Mouse (Mus musculus) right cerebral cortex, postnatal 14 days (tissue): ENCODE measurements around the gene Synj2.
A peak's percentile ranks its signal among the peaks of the same experiment; 100 is the strongest.
"Not testable (repeated sequence)": the region's sequence is repeated elsewhere in the genome, so short reads cannot be mapped to it uniquely, and the experiment has no call there.

Source experiments
- DNase-seq: peaks from one replicate; pipeline ENCODE4 v3.0.0; 2022

Gene Synj2

GRCm38 (mm10) chr17:6003661-6004060 lies 62.6 kb downstream of the Synj2 start:
- DNase-seq = no peak

GRCm38 (mm10) chr17:6005246-6005637 lies 64.2 kb downstream of the Synj2 start:
- no peak for DNase-seq

GRCm38 (mm10) chr17:6005638-6006471 lies 64.8 kb downstream of the Synj2 start:
- peak; percentile 52 for DNase-seq

- DNase-seq = no peak
Measured at GRCm38 (mm10) chr17:6007101-6007780, 66.2 kb downstream of the Synj2 start.

- no peak for DNase-seq
Measured at GRCm38 (mm10) chr17:6007902-6008301, 66.8 kb downstream of the Synj2 start.

- no peak for DNase-seq
Measured at GRCm38 (mm10) chr17:6008590-6008989, 67.5 kb downstream of the Synj2 start.

GRCm38 (mm10) chr17:6009606-6010005 lies 68.5 kb downstream of the Synj2 start:
- DNase-seq = no peak

GRCm38 (mm10) chr17:6013079-6013478 lies 72.0 kb downstream of the Synj2 start:
- no peak for DNase-seq

- DNase-seq = no peak
Measured at GRCm38 (mm10) chr17:6014985-6015384, 73.9 kb downstream of the Synj2 start.

GRCm38 (mm10) chr17:6016213-6016780 lies 75.2 kb downstream of the Synj2 start:
- DNase-seq = no peak

GRCm38 (mm10) chr17:6017268-6017667 lies 76.2 kb downstream of the Synj2 start:
- DNase-seq = no peak

GRCm38 (mm10) chr17:6018348-6018747 lies 77.3 kb downstream of the Synj2 start:
- DNase-seq = no peak

GRCm38 (mm10) chr17:6019776-6020175 lies 78.7 kb downstream of the Synj2 start:
- DNase-seq = no peak

GRCm38 (mm10) chr17:6020636-6021035 lies 79.6 kb downstream of the Synj2 start:
- DNase-seq = no peak

GRCm38 (mm10) chr17:6021374-6021789 lies 80.3 kb downstream of the Synj2 start:
- not testable (repeated sequence) for DNase-seq

- no peak for DNase-seq
Measured at GRCm38 (mm10) chr17:6025831-6026230, 84.8 kb downstream of the Synj2 start.

GRCm38 (mm10) chr17:6035661-6036060 lies 94.6 kb downstream of the Synj2 start:
- no peak for DNase-seq

- no peak for DNase-seq
Measured at GRCm38 (mm10) chr17:6036458-6036857, 95.4 kb downstream of the Synj2 start.

GRCm38 (mm10) chr17:6036872-6037271 lies 95.8 kb downstream of the Synj2 start:
- DNase-seq = no peak

GRCm38 (mm10) chr17:6037507-6037906 lies 96.4 kb downstream of the Synj2 start:
- DNase-seq = no peak

GRCm38 (mm10) chr17:6052801-6053200 lies 111.7 kb downstream of the Synj2 start:
- DNase-seq = no peak

GRCm38 (mm10) chr17:6054934-6055355 lies 113.9 kb downstream of the Synj2 start:
- DNase-seq = peak; percentile 38

- DNase-seq = no peak
Measured at GRCm38 (mm10) chr17:6062793-6063192, 121.7 kb downstream of the Synj2 start.

GRCm38 (mm10) chr17:6063532-6063931 lies 122.5 kb downstream of the Synj2 start:
- no peak for DNase-seq
